Mouse (Mus musculus): ENCODE measurements around the gene Lrrc3b.

DNA sequence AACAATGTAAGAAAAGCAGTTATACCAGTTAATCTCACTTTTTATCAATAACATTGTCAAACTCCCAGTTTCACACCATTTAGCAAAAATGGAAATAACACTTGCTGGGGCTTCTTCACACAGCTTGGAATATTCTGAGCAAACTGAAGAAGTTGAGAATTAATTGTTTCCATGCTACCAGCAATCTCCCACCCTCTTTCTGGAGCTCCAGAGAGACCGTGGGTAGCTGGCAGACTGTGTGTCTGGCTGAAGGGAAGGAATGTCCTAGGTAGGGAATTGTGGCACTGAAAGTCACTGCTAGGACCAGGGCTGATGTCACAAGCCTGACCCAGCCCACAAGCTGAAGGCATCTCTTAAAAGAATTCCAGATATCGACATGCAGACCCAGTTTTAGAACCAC is 53.3 kb downstream of the Lrrc3b start:
- no peak for TF ChIP-seq CTCF (IDR thresholded peaks at IDR 0.05; ENCODE audit: insufficient read depth, low read length)
- TF ChIP-seq POLR2A (IDR thresholded peaks at IDR 0.05; ENCODE audit: borderline replicate concordance, extremely low read depth, low read depth, low read length): no peak

Data from lung, adult 2 months (tissue).